Mouse (Mus musculus) 416B (cell line): ENCODE measurements around the gene Gjb4.

ENCODE experiments used
- DNase-seq: peaks from one replicate; pipeline ENCODE4 v3.0.0; 2011; ENCODE audit warnings: low read depth

Gjb4 gene

GRCm38 (mm10) chr4:127349560-127350300 lies 4.2 kb downstream of the Gjb4 start:
- DNase-seq: no peak

DNA sequence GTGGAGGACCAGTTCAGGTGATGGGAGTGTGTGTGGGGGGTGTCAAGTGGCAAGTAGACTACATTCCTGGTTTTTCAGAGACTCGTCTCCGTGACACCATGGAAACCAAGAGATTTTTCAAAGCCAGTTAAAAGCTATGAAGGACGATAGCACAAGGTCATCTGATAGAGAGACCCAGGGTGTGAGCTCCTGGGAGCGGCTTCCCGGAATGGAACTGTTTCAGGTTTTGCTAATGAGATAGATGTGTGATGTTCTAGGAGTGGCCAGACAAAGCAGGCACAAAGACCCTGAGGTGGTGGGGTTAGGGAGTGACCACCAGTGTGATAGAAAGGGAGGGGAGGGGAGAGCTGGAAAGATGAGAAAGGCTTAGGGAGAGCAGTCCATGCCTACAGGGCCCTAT lies 8.9 kb downstream of the Gjb4 start:
- DNase-seq: no peak

DNA sequence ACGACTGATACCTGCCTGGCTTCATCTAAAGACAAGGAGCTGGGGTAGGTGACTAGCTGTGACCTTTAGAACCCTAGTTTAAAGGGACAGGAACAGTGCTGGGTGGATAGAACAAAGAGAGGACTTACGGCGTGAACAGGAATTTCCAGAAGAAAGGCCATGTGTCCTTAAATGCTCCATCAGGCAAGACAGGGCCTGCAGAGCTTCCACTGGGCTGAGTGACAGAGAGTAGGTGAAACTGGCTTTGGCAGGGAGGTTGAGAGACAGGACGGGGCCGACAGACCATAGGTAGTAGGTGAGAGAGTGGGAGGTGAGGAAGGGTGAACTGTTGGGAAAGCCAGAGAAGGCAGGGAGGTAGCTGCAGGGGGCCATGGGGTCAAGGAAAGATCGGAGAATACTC lies 12.5 kb downstream of the Gjb4 start:
- DNase-seq: no peak

DNA sequence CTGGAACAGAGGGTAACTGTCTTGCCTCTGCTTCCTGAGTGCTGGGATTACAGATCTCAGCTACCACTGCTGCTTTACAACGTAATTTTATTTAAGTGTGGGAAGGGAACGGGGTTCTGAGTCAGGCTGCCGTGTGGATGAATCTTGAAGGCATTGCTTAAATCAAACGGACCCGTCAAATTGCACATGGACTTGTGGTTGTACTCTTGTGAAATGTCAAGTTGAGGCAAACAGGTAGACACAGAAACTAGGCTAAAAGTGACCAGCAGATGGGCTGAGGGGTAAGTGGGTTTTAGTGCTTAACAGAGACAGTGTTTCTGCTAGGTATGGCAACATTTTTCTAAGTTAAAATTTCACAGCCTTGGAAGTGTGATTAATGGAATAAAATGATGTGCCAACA lies 16.2 kb downstream of the Gjb4 start:
- no peak for DNase-seq

DNA sequence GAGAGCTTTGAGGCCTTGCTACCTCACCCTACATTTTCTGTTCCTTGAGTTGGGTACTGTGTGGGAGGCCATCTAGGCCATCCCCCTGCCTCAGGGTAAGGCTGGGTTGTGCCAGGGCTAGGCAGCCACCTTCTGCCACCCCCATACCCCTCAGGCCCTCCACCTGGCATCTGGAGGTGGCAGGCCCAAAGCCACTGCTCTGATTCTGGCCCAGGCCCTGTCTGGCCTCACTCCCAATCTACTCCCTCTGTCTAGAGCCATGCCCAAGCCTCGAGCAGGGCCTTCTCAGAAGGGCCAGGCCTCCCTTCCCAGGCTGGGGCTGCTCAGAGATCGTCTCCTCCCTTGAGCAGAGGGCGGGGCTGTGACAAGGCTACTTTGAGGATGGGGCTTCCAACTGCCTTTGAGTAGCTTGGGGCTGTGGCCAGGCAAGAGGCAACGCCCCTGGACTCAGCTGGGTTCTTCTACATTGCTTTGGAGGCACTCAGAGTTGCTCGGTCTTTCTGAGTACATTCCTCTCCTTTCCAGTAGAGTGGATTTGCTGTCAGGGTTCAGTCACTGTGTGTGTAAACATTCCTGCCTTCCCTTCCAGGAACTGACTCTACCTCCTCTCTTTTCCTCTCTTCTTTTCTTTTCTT lies 18.9 kb downstream of the Gjb4 start:
- DNase-seq: no peak

DNA sequence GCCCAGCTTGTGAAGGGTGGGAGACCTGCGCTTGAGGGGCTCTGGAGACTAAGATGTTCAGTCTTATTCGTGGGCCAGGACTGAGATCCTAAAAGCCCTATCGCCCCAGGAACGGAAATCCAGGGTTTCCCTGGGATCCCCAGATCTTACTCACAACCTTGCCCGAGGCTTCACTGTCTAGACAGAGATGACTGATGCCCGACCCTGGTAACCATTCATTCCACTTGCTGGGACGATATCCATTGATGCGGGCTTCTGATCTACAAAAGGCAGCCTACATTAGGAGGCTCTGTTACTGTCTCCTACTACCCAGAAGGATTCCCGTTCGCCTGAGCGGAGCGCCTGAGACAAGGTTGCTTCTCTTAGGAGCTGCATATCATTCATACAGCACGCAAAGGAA lies 22.7 kb downstream of the Gjb4 start:
- DNase-seq: no peak

GRCm38 (mm10) chr4:127330181-127331100 lies 23.4 kb downstream of the Gjb4 start, which contains the start of gene Gjb3:
Gene Gjb3, minus strand, starts transcription at chr4:127330844.
- no peak for DNase-seq

- no peak for DNase-seq
Measured at GRCm38 (mm10) chr4:127329751-127330150, 24.1 kb downstream of the Gjb4 start.

- DNase-seq: no peak
Measured at GRCm38 (mm10) chr4:127329046-127329445, 24.8 kb downstream of the Gjb4 start.

- DNase-seq: peak; percentile 39
Measured at GRCm38 (mm10) chr4:127328378-127328777, 25.5 kb downstream of the Gjb4 start.

DNA sequence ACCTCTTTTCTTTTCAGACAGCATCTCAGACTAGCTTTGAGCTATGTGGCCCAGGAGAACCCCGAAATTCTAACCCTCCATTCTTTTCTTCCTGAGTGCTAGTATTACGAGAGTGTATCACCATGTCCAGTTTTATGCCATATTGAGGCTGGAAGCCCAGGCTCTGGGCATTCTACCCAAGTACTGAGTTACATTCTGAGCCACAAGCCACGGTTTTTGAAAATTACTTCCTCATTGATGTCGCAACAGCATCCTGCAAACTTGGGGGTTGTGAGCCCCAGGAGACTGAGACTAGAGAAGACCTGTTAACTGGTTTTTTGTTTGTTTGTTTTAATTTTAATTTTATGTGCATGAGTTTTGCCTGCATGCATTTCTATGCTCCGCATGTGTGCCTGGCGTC lies 26.1 kb downstream of the Gjb4 start:
- DNase-seq: peak; percentile 81

DNA sequence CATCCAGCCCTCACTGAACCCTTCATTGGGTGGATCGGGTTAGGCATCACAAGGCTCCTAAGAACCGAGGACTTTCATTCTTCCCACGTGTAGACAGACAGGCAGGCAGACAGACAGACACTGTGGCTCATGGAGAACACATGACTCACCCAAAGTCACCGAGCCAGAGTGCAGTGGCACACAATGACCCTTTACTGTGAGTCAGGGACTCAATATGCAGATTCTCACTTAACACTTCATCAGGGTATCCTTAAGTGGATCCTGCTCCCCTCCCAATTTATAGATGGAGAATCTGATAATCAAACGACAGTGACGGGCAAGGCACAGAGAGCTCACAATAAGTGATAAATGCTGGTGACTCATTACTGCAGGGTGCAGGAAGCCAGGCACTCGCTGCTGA lies 26.6 kb downstream of the Gjb4 start:
- peak; percentile 65 for DNase-seq

GRCm38 (mm10) chr4:127325276-127325675 lies 28.6 kb downstream of the Gjb4 start:
- no peak for DNase-seq

DNA sequence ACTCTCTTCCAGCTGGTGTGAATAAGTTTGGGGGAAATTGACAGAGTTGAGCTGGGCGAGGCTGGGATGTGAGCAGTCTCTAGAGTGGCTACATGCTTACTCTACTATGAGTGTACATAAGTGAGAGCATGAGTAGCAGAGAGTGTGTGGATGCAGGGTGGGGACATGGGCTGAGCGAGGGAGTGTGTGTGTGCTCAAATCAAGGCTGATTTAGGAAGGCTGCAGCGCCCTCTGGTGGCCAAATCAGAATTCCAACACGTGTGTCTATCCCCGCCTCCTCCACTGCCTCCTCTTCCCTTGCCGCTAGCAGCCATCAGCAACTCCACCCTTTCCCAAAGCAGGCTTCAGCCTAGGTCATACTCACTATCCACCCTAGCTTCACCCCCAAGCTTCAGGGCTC lies 29.1 kb downstream of the Gjb4 start:
- peak; percentile 88 for DNase-seq

DNA sequence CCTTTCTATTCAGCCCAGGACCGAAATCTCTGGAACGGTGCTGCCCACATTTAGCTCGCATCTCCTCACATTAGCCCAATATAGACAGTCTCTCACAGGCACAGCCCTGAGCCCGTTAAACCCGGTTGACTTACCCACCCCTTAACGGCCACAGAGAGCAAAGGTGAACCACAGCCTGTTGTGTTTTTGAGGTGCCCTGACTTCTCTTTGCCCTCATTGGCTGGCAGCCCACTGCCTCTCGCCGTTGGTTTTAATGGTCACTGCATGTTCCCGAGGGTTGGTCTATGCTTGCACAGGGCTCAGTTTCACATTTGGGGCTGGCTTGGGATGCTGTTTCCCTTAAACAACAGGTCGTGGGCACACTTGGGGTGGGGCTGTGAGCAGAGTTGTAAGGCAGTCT lies 29.6 kb downstream of the Gjb4 start:
- peak; percentile 44 for DNase-seq

DNA sequence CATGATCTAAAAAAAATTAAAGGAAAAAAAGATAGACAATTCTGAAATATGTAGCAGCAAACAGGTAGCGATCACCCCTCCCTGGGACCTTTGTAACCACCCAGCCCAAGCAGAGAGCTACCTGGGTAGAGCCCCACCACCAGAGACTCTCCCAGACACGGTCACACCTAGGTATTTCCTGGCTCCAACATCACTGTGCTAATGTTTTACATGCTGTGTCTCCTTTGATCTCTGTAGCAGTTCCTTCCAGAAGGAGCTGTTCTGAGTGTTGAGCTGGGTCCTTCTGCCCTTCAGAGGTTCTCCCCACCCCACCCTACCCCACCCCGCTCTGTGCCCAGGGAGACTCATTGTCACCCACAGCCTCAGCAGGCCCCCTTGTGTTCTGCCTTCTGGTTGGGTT lies 30.2 kb downstream of the Gjb4 start:
- no peak for DNase-seq

DNA sequence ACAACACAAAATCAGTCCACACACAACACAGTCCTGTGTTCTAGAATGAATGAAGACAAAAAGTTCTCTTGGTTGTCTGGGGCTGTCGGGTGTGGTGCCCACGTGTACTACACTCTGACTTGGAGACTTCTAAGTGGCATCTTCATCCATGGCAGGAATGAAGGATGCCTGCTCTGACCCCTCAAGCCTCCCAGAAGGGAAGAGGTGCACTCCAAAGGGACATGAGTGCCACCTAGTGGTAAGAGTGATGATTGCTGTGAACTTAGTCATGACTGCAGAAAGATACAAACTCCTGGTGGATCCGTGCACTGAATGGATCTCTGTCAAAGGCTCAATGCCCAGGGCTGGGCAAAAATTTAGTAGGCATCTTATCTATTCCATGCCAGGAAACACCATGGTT lies 34.3 kb downstream of the Gjb4 start:
- DNase-seq: peak; percentile 74

GRCm38 (mm10) chr4:127317143-127317542 lies 36.7 kb downstream of the Gjb4 start:
- DNase-seq: peak; percentile 50

DNA sequence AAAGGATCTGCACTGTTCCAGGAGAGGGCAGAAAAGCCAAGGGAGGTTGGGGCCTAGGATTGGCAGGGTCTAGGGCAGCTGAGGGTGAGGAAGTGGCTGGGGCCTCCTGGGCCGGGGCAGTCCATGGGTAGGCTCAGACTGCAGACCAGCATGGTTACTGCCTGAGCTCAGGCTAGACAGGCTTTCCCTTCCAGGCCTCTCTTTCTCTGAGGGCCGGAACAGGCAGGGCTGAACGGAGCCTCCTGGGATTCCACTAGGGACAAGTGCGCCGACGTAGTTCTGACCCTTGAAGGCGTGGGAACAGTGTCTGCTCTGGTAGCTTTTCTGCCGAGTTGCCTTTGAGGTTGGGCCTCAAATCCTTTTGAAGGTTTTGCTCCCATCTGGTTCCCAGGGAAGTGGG lies 38.1 kb downstream of the Gjb4 start:
- DNase-seq: no peak

DNA sequence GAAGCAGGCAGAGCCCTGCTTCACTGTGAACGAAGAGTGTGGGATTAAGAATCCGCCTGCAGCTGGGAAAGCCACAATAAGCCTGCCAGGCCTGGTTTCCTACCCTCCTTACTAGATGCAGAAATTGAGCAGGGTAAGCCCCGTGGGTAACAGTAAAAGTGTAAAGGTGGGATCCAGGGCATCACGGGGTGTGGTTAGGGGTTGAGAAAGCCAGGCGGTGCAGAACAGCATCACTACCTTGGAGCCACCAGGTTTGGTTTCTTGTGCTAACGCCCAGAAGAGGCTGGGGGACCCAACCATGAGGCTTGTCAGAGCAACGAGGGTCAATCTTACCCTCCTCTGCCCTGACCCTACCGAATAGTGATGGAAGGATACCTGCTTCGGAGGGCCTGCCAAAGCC lies 39.3 kb downstream of the Gjb4 start:
- no peak for DNase-seq

DNA sequence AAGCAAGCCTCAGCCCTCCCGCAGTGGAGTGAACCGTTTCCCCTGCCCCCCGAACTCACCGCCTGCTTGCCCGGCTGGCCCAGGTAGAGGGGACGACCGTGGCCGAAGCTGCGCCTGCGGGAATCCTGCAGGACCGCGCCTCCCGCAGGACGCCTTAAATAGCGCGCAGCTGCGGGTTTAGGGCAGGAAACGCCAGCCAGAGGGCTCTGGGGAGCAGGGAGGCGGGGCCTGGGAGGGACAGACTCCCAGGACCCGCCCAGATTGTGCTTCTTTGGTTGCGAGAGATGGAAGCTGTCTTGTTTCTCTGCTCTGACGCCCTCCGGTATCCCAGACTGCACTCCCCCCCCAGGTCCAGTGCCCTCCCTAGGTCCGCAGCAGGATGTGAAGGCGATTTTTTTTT lies 40.0 kb downstream of the Gjb4 start, which contains the start of gene Gja4:
Gene Gja4, minus strand, starts transcription at position 179 of the 400 bp plus-strand sequence.
- peak; percentile 74 for DNase-seq

GRCm38 (mm10) chr4:127312349-127312748 lies 41.5 kb downstream of the Gjb4 start:
- DNase-seq: no peak

GRCm38 (mm10) chr4:127311561-127311960 lies 42.3 kb downstream of the Gjb4 start:
- DNase-seq: no peak
